Mouse (Mus musculus): ENCODE measurements around the gene Camta2. TPM values are rescaled to one million over a fixed set of nuclear protein-coding genes. Genes with fewer than 3 reads are reported as not detected.

Camta2 gene
- total and polyA plus RNA-seq, 3 experiments: 1.0 to 17.0 (median 4.9) TPM

DNA sequence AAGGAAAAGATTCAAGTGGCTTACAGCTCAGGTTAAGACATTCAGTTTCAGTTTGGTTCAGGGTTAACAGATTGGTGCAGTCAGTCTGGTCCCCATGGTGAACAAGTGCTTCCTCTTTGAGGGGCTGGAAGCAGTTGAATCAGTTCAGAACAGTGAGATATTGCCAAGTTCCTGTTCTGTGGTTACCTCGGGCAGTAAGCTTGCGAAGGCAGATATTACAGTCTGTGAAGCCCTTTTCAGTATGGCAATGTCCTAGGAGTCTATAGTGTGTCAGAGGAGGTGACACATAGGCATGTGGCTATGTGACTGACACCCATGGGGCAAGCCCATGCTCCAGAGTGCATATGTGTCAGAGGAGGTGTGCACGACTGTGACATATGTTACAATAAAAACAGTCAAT is 32.7 kb upstream of the Camta2 start (continued):
- TF ChIP-seq RCOR1 (conservative IDR thresholded peaks at IDR 0.05; ENCODE audit: low read depth, low read length) (no peak), TCF12 (IDR thresholded peaks at IDR 0.05; ENCODE audit: low read depth, low read length) (no peak), GABPA (IDR thresholded peaks at IDR 0.05; ENCODE audit: insufficient replicate concordance, low read depth, low read length) (no peak)

DNA sequence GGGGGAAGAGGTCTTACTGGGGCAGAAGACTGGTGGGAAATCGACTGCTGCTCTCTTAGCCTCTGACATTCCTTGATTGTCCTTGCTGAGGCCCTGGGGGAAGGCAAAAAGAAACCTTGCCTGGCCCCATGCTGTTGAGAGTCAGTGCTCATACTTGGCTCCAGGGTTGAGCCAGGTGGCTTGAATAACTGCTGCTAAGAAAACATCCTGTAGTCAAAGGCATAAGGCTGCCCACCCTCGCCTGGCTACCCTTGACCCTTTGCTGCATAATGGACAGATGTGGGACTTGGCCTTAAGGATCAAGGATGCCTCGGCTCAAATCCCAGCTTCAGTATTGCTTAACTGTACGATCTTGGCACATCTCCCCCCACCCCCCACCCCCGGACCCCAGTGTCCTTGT is 30.6 kb upstream of the Camta2 start:
- Histone ChIP-seq H3K4me2 (ENCODE audit: insufficient read depth, low read depth, poor library complexity, severe bottlenecking) (no peak overlapping the region), H3K36me3 (replicated peaks in 1 of 2; ENCODE audit: control insufficient read depth in 1 of 2, insufficient read depth in 1 of 2, low read length in 1 of 2) (peaks cover 33 to 74% of the 10 kb centered on the region in 2 experiments), H3K79me2 (replicated peaks; ENCODE audit: control insufficient read depth, extremely low read depth, insufficient read depth, poor library complexity, severe bottlenecking) (no peaks in the 10 kb centered on the region), H3K27me3 (replicated peaks) (no peaks in the 10 kb centered on the region), H3K4me3 (replicated peaks in 1 of 3; ENCODE audit: low read depth in 2 of 3, low read length in 2 of 3, poor library complexity in 1 of 3) (no peak overlapping the region), H3K27ac (ENCODE audit: insufficient read depth, low read depth) (no peak overlapping the region), H3K9me3 (replicated peaks; ENCODE audit: low read length) (no peaks in the 10 kb centered on the region), H3K9ac (ENCODE audit: insufficient read depth, low read depth) (no peak overlapping the region), H3K4me1 (ENCODE audit: control insufficient read depth in 1 of 2, insufficient read depth in 2 of 2) (peaks cover 5 to 38% of the 10 kb centered on the region in 2 experiments)
- no peak for DNase-seq (ENCODE audit: extremely low read depth)
- TF ChIP-seq RCOR1 (conservative IDR thresholded peaks at IDR 0.05; ENCODE audit: low read depth, low read length) (no peak), RAD21 (IDR thresholded peaks at IDR 0.05; ENCODE audit: low read depth, low read length) (no peak), MAX (IDR thresholded peaks at IDR 0.05; ENCODE audit: low read length) (no peak)
- dilution Hi-C loops (cut with MboI; ENCODE audit: extremely low pct_ligation_motif_present, extremely low pct_unique_long_range_greater_than_20kb, low sequenced_read_pairs): no loop called here
- in situ Hi-C loops (cut with MboI; ENCODE audit: low pct_ligation_motif_present, low pct_unique_long_range_greater_than_20kb, low sequenced_read_pairs): no loop called here

DNA sequence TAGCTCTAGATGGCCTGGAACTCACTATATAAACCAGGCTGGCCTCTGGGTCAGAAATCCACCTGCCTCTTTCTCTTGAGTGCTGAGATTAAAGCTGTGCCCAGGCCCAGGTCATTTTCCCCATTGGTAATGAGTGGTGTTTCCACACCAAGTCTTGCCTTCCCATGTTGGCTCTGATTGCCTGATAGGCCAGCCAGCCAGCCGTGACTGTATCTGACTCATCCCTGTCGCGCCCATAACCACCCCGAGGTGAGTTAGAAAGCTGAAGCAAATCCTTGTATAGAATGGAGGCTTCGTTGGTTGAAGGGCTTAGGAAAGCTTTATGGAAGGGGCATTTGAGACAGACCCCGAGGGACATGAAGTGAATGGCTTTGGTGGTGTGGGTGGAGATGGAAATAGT is 27.9 kb upstream of the Camta2 start:
- no peak for TF ChIP-seq GABPA (IDR thresholded peaks at IDR 0.05; ENCODE audit: insufficient replicate concordance, low read depth, low read length)
- TF ChIP-seq MAZ (IDR thresholded peaks at IDR 0.05; ENCODE audit: low read depth, low read length): no peak
- TF ChIP-seq NELFE (IDR thresholded peaks at IDR 0.05; ENCODE audit: low read depth, low read length): no peak
- TF ChIP-seq NRF1 (IDR thresholded peaks at IDR 0.05; ENCODE audit: low read depth, low read length): no peak
- TF ChIP-seq SMC3 (IDR thresholded peaks at IDR 0.05; ENCODE audit: low read depth, low read length): no peak
- no peak for TF ChIP-seq BHLHE40 (IDR thresholded peaks at IDR 0.05; ENCODE audit: low read depth, low read length)
- no peak for TF ChIP-seq RAD21 (IDR thresholded peaks at IDR 0.05; ENCODE audit: low read depth, low read length)
- no peak for TF ChIP-seq MXI1 (IDR thresholded peaks at IDR 0.05; ENCODE audit: low read depth, low read length)
- no peak for TF ChIP-seq UBTF (IDR thresholded peaks at IDR 0.05; ENCODE audit: low read depth, low read length)
- no peak for TF ChIP-seq ZKSCAN1 (IDR thresholded peaks at IDR 0.05; ENCODE audit: borderline replicate concordance, low read depth, low read length)
- no peak for TF ChIP-seq ETS1 (conservative IDR thresholded peaks at IDR 0.05; ENCODE audit: low read depth, low read length)
- no peak for TF ChIP-seq JUN (IDR thresholded peaks at IDR 0.05; ENCODE audit: insufficient read depth, low read depth, low read length)
- no peak for TF ChIP-seq ZC3H11A (IDR thresholded peaks at IDR 0.05; ENCODE audit: low read depth, low read length)
- TF ChIP-seq POLR2AphosphoS2 (IDR thresholded peaks at IDR 0.05; ENCODE audit: low read depth, low read length): no peak
- TF ChIP-seq SIN3A (IDR thresholded peaks at IDR 0.05; ENCODE audit: low read length): no peak
- TF ChIP-seq USF2 (conservative IDR thresholded peaks at IDR 0.05; ENCODE audit: low read depth, low read length): no peak
- TF ChIP-seq EP300 (IDR thresholded peaks at IDR 0.05; ENCODE audit: low read length): no peak
- no peak for TF ChIP-seq ELF1 (IDR thresholded peaks at IDR 0.05; ENCODE audit: low read depth, low read length)
- peaks cover 5 to 35% of the 10 kb centered on the region in 2 experiments for H3K4me1 ChIP-seq (ENCODE audit: control insufficient read depth in 1 of 2, insufficient read depth in 2 of 2)
- H3K4me3 ChIP-seq (replicated peaks in 1 of 3; ENCODE audit: low read depth in 2 of 3, low read length in 2 of 3, poor library complexity in 1 of 3): no peak overlapping the region
- H3K9ac ChIP-seq (ENCODE audit: insufficient read depth, low read depth): no peak overlapping the region
- no peak overlapping the region for H3K27ac ChIP-seq (ENCODE audit: insufficient read depth, low read depth)
- dilution Hi-C loops (cut with MboI; ENCODE audit: extremely low pct_ligation_motif_present, extremely low pct_unique_long_range_greater_than_20kb, low sequenced_read_pairs): no loop called here
- H3K27me3 ChIP-seq (replicated peaks): no peaks in the 10 kb centered on the region
- DNase-seq (ENCODE audit: extremely low read depth): peak; percentile 53
- no peaks in the 10 kb centered on the region for H3K9me3 ChIP-seq (replicated peaks; ENCODE audit: low read length)
- no peaks in the 10 kb centered on the region for H3K79me2 ChIP-seq (replicated peaks; ENCODE audit: control insufficient read depth, extremely low read depth, insufficient read depth, poor library complexity, severe bottlenecking)
- H3K4me2 ChIP-seq (ENCODE audit: insufficient read depth, low read depth, poor library complexity, severe bottlenecking): no peak overlapping the region
- peaks cover 34 to 78% of the 10 kb centered on the region in 2 experiments for H3K36me3 ChIP-seq (replicated peaks in 1 of 2; ENCODE audit: control insufficient read depth in 1 of 2, insufficient read depth in 1 of 2, low read length in 1 of 2)
- in situ Hi-C loops (cut with MboI; ENCODE audit: low pct_ligation_motif_present, low pct_unique_long_range_greater_than_20kb, low sequenced_read_pairs): no loop called here

Data from CH12.LX (cell line).